Mouse (Mus musculus) hindbrain, embryonic 14.5 days (tissue): ENCODE measurements around the gene Mdc1. TPM values are rescaled to one million over a fixed set of nuclear protein-coding genes. Genes with fewer than 3 reads are reported as not detected.
A peak's percentile ranks its signal among the peaks of the same experiment; 100 is the strongest.

Experiments
- ATAC-seq: fragments of 200-750 bp; cut with Nextera tagmentation; 2 replicates; pipeline ENCODE4 v1.8.0; 2017; ENCODE audit warnings: moderate number of reproducible peaks, mild to moderate bottlenecking, moderate TSS enrichment, moderate library complexity; ENCODE audit not compliant: low FRiP score
- DNase-seq: peaks from one replicate; pipeline ENCODE4 v3.0.0-alpha.2; 2015; ENCODE audit warnings: low spot score
- H3K27ac ChIP-seq: fragments of 300-500 bp; sonication (generic); 2 replicates; pipeline ENCODE4 v1.5.1; 2014; ENCODE audit warnings: mild to moderate bottlenecking, moderate library complexity
- H3K27me3 ChIP-seq: fragments of 300-500 bp; sonication (generic); 2 replicates; pipeline ENCODE4 v1.6.1; 2014; ENCODE audit warnings: mild to moderate bottlenecking, low read length, mixed read lengths; ENCODE audit not compliant: control insufficient read depth, insufficient read depth
- H3K36me3 ChIP-seq: fragments of 300-500 bp; sonication (generic); replicated peaks from 2 replicates; pipeline ENCODE4 v1.6.1; 2014; ENCODE audit not compliant: control insufficient read depth, insufficient read depth
- H3K4me1 ChIP-seq: fragments of 300-500 bp; sonication (generic); replicated peaks from 2 replicates; pipeline ENCODE4 v1.6.1; 2014; ENCODE audit warnings: antibody characterized with exemption, low read length, mixed read lengths; ENCODE audit not compliant: control insufficient read depth, insufficient read depth
- H3K4me2 ChIP-seq: fragments of 300-500 bp; sonication (generic); replicated peaks from 2 replicates; pipeline ENCODE4 v1.6.1; 2014; ENCODE audit warnings: mild to moderate bottlenecking, moderate library complexity
- H3K4me3 ChIP-seq: fragments of 300-500 bp; sonication (generic); replicated peaks from 2 replicates; pipeline ENCODE4 v1.5.1; 2014; ENCODE audit warnings: mild to moderate bottlenecking, low read length
- H3K9ac ChIP-seq: fragments of 300-500 bp; sonication (generic); 2 replicates; pipeline ENCODE4 v1.6.1; 2014
- H3K9me3 ChIP-seq: fragments of 300-500 bp; sonication (generic); 2 replicates; pipeline ENCODE4 v1.6.1; 2016; ENCODE audit warnings: low read length; ENCODE audit not compliant: control insufficient read depth
- WGBS: fragments of 180-500 bp; shearing (Covaris S2); extraction: QIAGEN DNeasy Blood & Tissue Kit; methylation state at CpG from one replicate; pipeline ENCODE4 v1.1.7; 2014; 5-methylcytosine and 5-hydroxymethylcytosine counted together
- polyA plus RNA-seq: library from polyadenylated mRNA; unstranded; fragments of >200 nt; fragmentation: Nextera tagmentation; extraction: Ambion mirVana; gene quantifications from 2 replicates; pipeline ENCODE4 v1.2.1, GENCODE M21; 2014

Mdc1 gene
- polyA plus RNA-seq: 9.2 and 10.7 TPM in 2 replicates

DNA sequence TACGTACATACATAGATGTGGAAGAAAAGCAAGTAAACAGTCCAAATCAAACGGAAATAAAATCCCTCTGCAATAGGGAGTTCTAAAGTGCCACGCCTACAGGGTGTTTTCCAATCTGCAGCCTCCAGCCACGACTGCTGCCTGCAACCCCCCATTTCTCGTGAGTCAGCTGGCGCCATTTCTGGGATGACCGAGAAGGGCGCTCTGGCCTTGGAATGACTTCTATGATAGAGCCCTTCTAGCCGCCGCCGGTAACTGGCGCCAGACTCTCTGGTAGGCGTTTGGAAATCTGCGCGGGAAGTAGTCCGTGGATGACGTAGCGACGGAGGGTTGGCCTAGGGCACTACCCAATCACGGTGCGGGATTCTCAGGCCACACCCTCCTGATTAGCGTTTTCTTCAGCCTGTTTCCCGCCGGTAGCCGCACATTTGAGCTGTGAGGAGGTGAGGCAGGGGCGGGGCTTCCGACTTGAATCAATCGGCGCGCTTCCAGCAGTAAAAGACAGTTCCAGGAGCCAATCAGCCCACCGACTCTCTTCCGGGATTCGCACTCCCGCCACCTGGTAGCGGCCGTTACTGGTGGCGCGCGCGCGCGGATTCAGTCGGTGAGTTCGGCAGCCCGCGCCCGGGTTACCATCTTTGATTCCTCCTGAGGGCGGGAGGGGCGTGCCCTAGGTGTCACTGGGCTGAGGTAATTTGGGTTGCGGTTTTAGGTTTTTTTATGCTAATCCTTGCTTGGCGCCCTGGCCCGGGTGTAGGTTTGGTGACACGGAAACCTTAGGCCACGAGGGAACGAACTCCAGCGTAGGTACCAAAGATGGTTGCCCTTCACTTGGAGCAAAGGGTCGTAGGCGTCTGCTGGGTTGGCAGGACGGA, at the start of gene Mdc1:
Mdc1 (plus strand) TSS at position 440 of the 875 bp plus-strand sequence.
- DNase-seq (peak; percentile 99), ATAC-seq (peak; percentile 93)
- Histone ChIP-seq H3K27ac (peak within 1 kb of the TSS; percentile 38), H3K4me1 (peaks cover 18% of the 10 kb centered on the region), H3K4me3 (peak within 1 kb of the TSS; percentile 45), H3K9me3 (no peaks in the 10 kb centered on the region), H3K27me3 (no peaks in the 10 kb centered on the region), H3K9ac (peak within 1 kb of the TSS; percentile 52), H3K4me2 (peak within 1 kb of the TSS; percentile 66), H3K36me3 (peaks cover 22% of the 10 kb centered on the region)
- under 1% methylated on average over 59 of the region's 59 CpGs for WGBS

DNA sequence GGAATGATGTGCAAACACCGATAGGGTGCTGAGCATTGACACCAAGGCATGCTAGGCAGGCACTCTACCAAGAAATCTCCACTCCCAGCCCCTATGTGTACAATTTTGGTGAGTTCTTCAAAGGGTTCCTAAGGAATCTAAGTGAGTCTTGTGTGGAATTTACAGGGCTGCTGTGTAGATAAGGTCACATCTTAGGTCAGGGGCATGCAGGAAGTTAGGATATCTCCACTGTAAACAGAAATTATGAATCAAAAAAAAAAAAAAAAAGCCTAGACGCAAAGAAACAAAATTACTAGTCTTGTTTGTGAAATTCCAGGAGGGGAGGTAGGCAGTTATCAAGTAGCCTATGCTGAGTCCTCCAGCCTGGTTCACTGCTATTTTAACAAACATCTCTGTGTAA, 48.5 kb upstream of the Mdc1 start:
- H3K4me3 ChIP-seq: no peak overlapping the region
- DNase-seq (no peak), ATAC-seq (no peak)
- H3K4me1 ChIP-seq: no peaks in the 10 kb centered on the region
- no peaks in the 10 kb centered on the region for H3K27me3 ChIP-seq
- no peak overlapping the region for H3K27ac ChIP-seq
- 85% methylated on average over 2 of the region's 2 CpGs for WGBS
- no peak overlapping the region for H3K4me2 ChIP-seq
- H3K9ac ChIP-seq: no peak overlapping the region
- H3K9me3 ChIP-seq: no peaks in the 10 kb centered on the region
- H3K36me3 ChIP-seq: no peaks in the 10 kb centered on the region

- Histone ChIP-seq H3K9me3 (peaks cover 4% of the 10 kb centered on the region; the same call in 1 of the 2 replicates), H3K27ac (no peak overlapping the region), H3K36me3 (no peaks in the 10 kb centered on the region), H3K9ac (no peak overlapping the region), H3K27me3 (no peaks in the 10 kb centered on the region), H3K4me1 (no peaks in the 10 kb centered on the region), H3K4me3 (no peak overlapping the region), H3K4me2 (no peak overlapping the region)
- ATAC-seq: no peak
- DNase-seq: no peak
- WGBS: 53% methylated on average over 2 of the region's 2 CpGs
These were observed 46.2 kb upstream of the Mdc1 start for GRCm38 (mm10) chr17:35795099-35795498.

GRCm38 (mm10) chr17:35795656-35796055, 45.7 kb upstream of the Mdc1 start:
- WGBS: 80% methylated on average over 6 of the region's 6 CpGs
- Histone ChIP-seq H3K27me3 (no peaks in the 10 kb centered on the region), H3K4me2 (no peak overlapping the region), H3K4me3 (no peak overlapping the region), H3K9ac (no peak overlapping the region), H3K9me3 (peaks cover 4% of the 10 kb centered on the region; the same call in 1 of the 2 replicates), H3K4me1 (no peaks in the 10 kb centered on the region), H3K27ac (no peak overlapping the region), H3K36me3 (no peaks in the 10 kb centered on the region)
- ATAC-seq (no peak), DNase-seq (no peak)

- no peak for ATAC-seq
- no peak overlapping the region for H3K4me2 ChIP-seq
- H3K9me3 ChIP-seq: peaks cover 4% of the 10 kb centered on the region; the same call in 1 of the 2 replicates
- H3K9ac ChIP-seq: no peak overlapping the region
- no peak for DNase-seq
- 78% methylated on average over 5 of the region's 5 CpGs for WGBS
- no peaks in the 10 kb centered on the region for H3K27me3 ChIP-seq
- no peaks in the 10 kb centered on the region for H3K36me3 ChIP-seq
- no peak overlapping the region for H3K27ac ChIP-seq
- H3K4me3 ChIP-seq: no peak overlapping the region
- H3K4me1 ChIP-seq: no peaks in the 10 kb centered on the region
These were observed 44.5 kb upstream of the Mdc1 start for GRCm38 (mm10) chr17:35796835-35797234.

GRCm38 (mm10) chr17:35800905-35801304, 40.4 kb upstream of the Mdc1 start:
- no peak overlapping the region for H3K4me3 ChIP-seq
- H3K9me3 ChIP-seq: peaks cover 4% of the 10 kb centered on the region; the same call in 1 of the 2 replicates
- H3K9ac ChIP-seq: no peak overlapping the region
- H3K27ac ChIP-seq: no peak overlapping the region
- H3K4me2 ChIP-seq: no peak overlapping the region
- DNase-seq (no peak), ATAC-seq (no peak)
- H3K4me1 ChIP-seq: no peaks in the 10 kb centered on the region
- H3K36me3 ChIP-seq: no peaks in the 10 kb centered on the region
- no peaks in the 10 kb centered on the region for H3K27me3 ChIP-seq
- 85% methylated on average over 2 of the region's 2 CpGs for WGBS

DNA sequence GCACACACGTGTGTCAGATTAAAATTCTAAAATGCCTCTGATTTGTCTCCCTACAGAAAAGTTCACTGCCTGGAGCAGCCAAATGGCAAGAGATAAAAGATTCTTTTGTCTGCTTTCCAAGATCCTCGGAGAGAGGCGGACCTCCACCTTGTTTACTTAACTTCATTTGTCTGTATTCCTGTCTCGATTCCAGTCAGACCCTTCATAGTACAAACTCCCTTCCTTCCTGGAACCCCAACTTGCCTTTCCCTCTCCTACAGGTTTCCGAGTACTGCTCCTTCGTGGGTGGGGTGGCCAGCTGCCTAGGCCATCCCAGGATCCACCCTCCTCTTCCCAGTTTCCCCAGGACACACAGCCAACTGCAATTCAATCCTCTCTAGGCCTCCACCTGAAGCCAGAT, 38.3 kb upstream of the Mdc1 start:
- DNase-seq (no peak), ATAC-seq (no peak)
- WGBS: 51% methylated on average over 6 of the region's 6 CpGs
- no peaks in the 10 kb centered on the region for H3K36me3 ChIP-seq
- H3K9me3 ChIP-seq: peaks cover 4% of the 10 kb centered on the region; the same call in 1 of the 2 replicates
- H3K4me2 ChIP-seq: no peak overlapping the region
- no peaks in the 10 kb centered on the region for H3K27me3 ChIP-seq
- H3K9ac ChIP-seq: no peak overlapping the region
- H3K4me3 ChIP-seq: no peak overlapping the region
- no peaks in the 10 kb centered on the region for H3K4me1 ChIP-seq
- H3K27ac ChIP-seq: no peak overlapping the region

- ATAC-seq: no peak
- Histone ChIP-seq H3K36me3 (no peaks in the 10 kb centered on the region), H3K27me3 (no peaks in the 10 kb centered on the region), H3K4me2 (no peak overlapping the region), H3K9ac (no peak overlapping the region), H3K4me3 (no peak overlapping the region), H3K27ac (no peak overlapping the region), H3K4me1 (no peaks in the 10 kb centered on the region), H3K9me3 (no peaks in the 10 kb centered on the region)
- WGBS: 90% methylated on average over 4 of the region's 4 CpGs
- no peak for DNase-seq
These were observed 37.4 kb upstream of the Mdc1 start for GRCm38 (mm10) chr17:35803858-35804399.

- DNase-seq: no peak
- Histone ChIP-seq H3K27ac (no peak overlapping the region), H3K4me3 (no peak overlapping the region), H3K27me3 (no peaks in the 10 kb centered on the region), H3K4me2 (no peak overlapping the region), H3K9me3 (no peaks in the 10 kb centered on the region), H3K9ac (no peak overlapping the region), H3K36me3 (no peaks in the 10 kb centered on the region), H3K4me1 (no peaks in the 10 kb centered on the region)
- 68% methylated on average over 9 of the region's 9 CpGs for WGBS
- no peak for ATAC-seq
These were observed 33.2 kb upstream of the Mdc1 start for GRCm38 (mm10) chr17:35808073-35808472.
